Mouse (Mus musculus): ENCODE measurements at regions not wholly inside any gene's neighbourhood (a gene's known extent, or its start where the extent isn't known, plus 50 kb on each side); places are given as distances from the start of the nearest gene placed in this dataset.

DNA sequence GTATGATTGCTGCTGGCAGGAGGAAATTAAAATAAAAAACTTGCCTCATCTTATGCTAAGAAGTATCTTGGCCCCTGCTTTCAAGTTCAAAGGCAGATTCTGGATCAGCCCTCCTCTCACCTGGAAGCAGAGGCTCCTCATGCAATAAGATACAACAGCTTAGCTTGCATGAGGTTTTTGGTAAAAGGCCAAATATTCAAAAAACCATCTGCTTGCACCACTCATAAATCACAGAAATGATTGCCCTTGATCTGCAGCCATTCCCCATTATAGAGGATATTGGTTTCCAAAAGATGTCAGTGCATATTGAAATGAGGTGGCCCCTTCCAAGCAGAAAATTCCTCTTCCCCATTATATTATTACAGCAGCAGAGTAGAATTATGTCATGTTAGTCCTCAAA lies 340.4 kb downstream of the Phf14 start:
- no peaks in the 10 kb centered on the region for H3K27me3 ChIP-seq (ENCODE audit: insufficient read depth, low read length)
- H3K9me3 ChIP-seq (replicated peaks; ENCODE audit: low read length) = no peaks in the 10 kb centered on the region
- H3K36me3 ChIP-seq (ENCODE audit: insufficient read depth, low read length) = no peaks in the 10 kb centered on the region
- no peaks in the 10 kb centered on the region for H3K4me1 ChIP-seq (replicated peaks; ENCODE audit: insufficient read depth, low read length)
- H3K4me3 ChIP-seq (replicated peaks; ENCODE audit: low read depth, low read length) = no peak overlapping the region
- TF ChIP-seq CTCF (IDR thresholded peaks at IDR 0.05; ENCODE audit: low read depth) = no peak
- H3K9ac ChIP-seq (ENCODE audit: low read depth, low read length) = no peak overlapping the region
- no peak for ATAC-seq (replicated peaks; ENCODE audit: low FRiP score, low read depth)
- H3K27ac ChIP-seq = no peak overlapping the region
- DNase-seq (ENCODE audit: low spot score) = no peak
- no peak overlapping the region for H3K4me2 ChIP-seq (ENCODE audit: low read length)

DNA sequence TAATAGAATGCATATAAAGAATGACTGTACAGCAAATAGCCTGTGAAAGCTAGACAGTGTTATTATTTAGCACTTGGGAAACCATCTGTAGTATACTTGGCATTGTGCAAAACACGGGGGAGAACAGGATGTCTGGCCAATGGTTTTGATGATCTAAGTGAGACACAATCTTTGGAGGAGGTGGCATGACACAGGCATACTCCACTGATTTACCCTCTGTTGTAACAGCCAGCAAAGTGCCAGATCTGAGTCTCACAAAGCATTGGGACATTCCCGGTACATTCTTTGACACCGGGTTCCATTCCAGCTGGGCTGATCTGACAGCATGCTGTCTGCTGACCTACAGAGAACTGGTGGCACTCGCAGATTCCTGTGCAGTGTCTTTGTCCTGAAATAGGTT lies 341.0 kb downstream of the Phf14 start:
- no peaks in the 10 kb centered on the region for H3K27me3 ChIP-seq (ENCODE audit: insufficient read depth, low read length)
- DNase-seq (ENCODE audit: low spot score) = no peak
- no peaks in the 10 kb centered on the region for H3K4me1 ChIP-seq (replicated peaks; ENCODE audit: insufficient read depth, low read length)
- no peak for ATAC-seq (replicated peaks; ENCODE audit: low FRiP score, low read depth)
- no peaks in the 10 kb centered on the region for H3K36me3 ChIP-seq (ENCODE audit: insufficient read depth, low read length)
- TF ChIP-seq CTCF (IDR thresholded peaks at IDR 0.05; ENCODE audit: low read depth) = no peak
- H3K27ac ChIP-seq = no peak overlapping the region
- no peak overlapping the region for H3K4me3 ChIP-seq (replicated peaks; ENCODE audit: low read depth, low read length)
- H3K4me2 ChIP-seq (ENCODE audit: low read length) = no peak overlapping the region
- no peak overlapping the region for H3K9ac ChIP-seq (ENCODE audit: low read depth, low read length)
- H3K9me3 ChIP-seq (replicated peaks; ENCODE audit: low read length) = no peaks in the 10 kb centered on the region
- WGBS = 76% methylated on average over 4 of the region's 4 CpGs

DNA sequence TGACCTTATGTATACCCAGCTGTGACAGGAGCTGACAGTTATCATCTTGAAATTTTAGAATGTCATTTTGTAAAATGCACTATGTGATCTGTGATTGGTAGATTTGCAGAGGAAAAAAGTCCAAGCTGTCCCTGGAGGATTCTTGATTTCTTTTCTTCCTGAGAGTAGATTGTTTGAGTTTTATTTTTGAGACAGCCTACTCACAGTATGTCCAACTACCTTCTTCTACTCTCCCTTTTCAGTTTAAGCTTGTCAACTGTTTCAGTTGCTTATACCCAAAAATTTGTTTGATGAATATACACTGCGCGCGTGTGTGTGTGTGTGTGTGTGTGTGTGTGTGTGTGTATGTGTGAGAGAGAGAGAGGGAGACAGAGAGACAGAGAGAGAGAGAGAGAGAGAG lies 346.9 kb downstream of the Phf14 start:
- TF ChIP-seq CTCF (IDR thresholded peaks at IDR 0.05; ENCODE audit: low read depth) = no peak
- H3K4me3 ChIP-seq (replicated peaks; ENCODE audit: low read depth, low read length) = no peak overlapping the region
- H3K36me3 ChIP-seq (ENCODE audit: insufficient read depth, low read length) = no peaks in the 10 kb centered on the region
- no peaks in the 10 kb centered on the region for H3K27me3 ChIP-seq (ENCODE audit: insufficient read depth, low read length)
- no peak overlapping the region for H3K27ac ChIP-seq
- H3K9ac ChIP-seq (ENCODE audit: low read depth, low read length) = no peak overlapping the region
- no peaks in the 10 kb centered on the region for H3K4me1 ChIP-seq (replicated peaks; ENCODE audit: insufficient read depth, low read length)
- WGBS = 90% methylated on average over 3 of the region's 3 CpGs
- DNase-seq (ENCODE audit: low spot score) (no peak), ATAC-seq (replicated peaks; ENCODE audit: low FRiP score, low read depth) (no peak)
- no peaks in the 10 kb centered on the region for H3K9me3 ChIP-seq (replicated peaks; ENCODE audit: low read length)
- H3K4me2 ChIP-seq (ENCODE audit: low read length) = no peak overlapping the region

DNA sequence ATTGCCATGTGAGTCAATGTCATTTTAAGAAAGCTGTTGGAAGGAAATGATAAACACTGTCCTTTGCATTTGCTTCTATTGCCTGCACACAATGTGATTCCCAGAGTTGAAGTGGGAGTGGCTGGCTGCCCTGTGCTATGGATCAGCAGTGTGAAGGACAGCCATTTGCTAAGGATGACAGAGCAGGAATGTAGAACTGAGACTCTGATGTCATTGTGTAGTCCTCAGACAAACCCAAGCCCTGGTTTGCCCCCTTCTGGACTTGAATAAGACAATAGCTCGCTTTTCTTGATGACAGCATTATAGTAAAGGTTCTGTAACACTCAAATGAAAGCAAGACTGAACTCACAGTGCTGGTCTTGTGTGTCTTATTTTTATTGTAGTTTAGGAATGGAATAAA lies 347.8 kb downstream of the Phf14 start:
- peak; percentile 32; the same call in 1 of the 2 replicates for TF ChIP-seq CTCF (IDR thresholded peaks at IDR 0.05; ENCODE audit: low read depth)
- ATAC-seq (replicated peaks; ENCODE audit: low FRiP score, low read depth) (peak; percentile 82), DNase-seq (ENCODE audit: low spot score) (peak; percentile 72)
- no peaks in the 10 kb centered on the region for H3K4me1 ChIP-seq (replicated peaks; ENCODE audit: insufficient read depth, low read length)
- no peaks in the 10 kb centered on the region for H3K27me3 ChIP-seq (ENCODE audit: insufficient read depth, low read length)
- H3K4me2 ChIP-seq (ENCODE audit: low read length) = no peak overlapping the region
- H3K27ac ChIP-seq = no peak overlapping the region
- H3K9me3 ChIP-seq (replicated peaks; ENCODE audit: low read length) = no peaks in the 10 kb centered on the region
- H3K4me3 ChIP-seq (replicated peaks; ENCODE audit: low read depth, low read length) = no peak overlapping the region
- 49% methylated on average over 1 of the region's 1 CpGs for WGBS
- H3K9ac ChIP-seq (ENCODE audit: low read depth, low read length) = no peak overlapping the region
- no peaks in the 10 kb centered on the region for H3K36me3 ChIP-seq (ENCODE audit: insufficient read depth, low read length)

DNA sequence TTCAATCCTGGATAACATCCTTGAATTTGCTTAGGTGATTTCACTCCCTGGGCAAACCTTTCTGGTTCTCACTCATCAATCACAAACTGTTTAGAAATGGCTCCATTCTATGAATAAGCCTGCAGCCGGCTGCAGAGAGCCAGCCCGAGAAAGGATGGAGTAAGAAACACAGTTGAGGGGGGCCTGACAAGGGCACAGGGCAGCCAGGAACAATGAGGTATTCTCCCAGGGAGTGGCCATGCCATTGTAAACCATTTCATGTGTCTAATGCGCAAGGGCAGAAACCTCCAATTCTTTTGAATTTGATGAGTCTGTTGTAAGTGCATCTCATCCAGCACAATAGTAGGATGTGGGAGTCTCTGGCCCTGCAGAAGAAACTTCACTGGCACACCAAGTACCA lies 350.7 kb downstream of the Phf14 start:
- no peaks in the 10 kb centered on the region for H3K4me1 ChIP-seq (replicated peaks; ENCODE audit: insufficient read depth, low read length)
- H3K4me3 ChIP-seq (replicated peaks; ENCODE audit: low read depth, low read length) = no peak overlapping the region
- H3K27ac ChIP-seq = no peak overlapping the region
- no peak overlapping the region for H3K4me2 ChIP-seq (ENCODE audit: low read length)
- TF ChIP-seq CTCF (IDR thresholded peaks at IDR 0.05; ENCODE audit: low read depth) = no peak
- H3K9me3 ChIP-seq (replicated peaks; ENCODE audit: low read length) = no peaks in the 10 kb centered on the region
- ATAC-seq (replicated peaks; ENCODE audit: low FRiP score, low read depth) (no peak), DNase-seq (ENCODE audit: low spot score) (no peak)
- WGBS = 81% methylated on average over 3 of the region's 3 CpGs
- no peak overlapping the region for H3K9ac ChIP-seq (ENCODE audit: low read depth, low read length)
- no peaks in the 10 kb centered on the region for H3K27me3 ChIP-seq (ENCODE audit: insufficient read depth, low read length)
- H3K36me3 ChIP-seq (ENCODE audit: insufficient read depth, low read length) = no peaks in the 10 kb centered on the region

DNA sequence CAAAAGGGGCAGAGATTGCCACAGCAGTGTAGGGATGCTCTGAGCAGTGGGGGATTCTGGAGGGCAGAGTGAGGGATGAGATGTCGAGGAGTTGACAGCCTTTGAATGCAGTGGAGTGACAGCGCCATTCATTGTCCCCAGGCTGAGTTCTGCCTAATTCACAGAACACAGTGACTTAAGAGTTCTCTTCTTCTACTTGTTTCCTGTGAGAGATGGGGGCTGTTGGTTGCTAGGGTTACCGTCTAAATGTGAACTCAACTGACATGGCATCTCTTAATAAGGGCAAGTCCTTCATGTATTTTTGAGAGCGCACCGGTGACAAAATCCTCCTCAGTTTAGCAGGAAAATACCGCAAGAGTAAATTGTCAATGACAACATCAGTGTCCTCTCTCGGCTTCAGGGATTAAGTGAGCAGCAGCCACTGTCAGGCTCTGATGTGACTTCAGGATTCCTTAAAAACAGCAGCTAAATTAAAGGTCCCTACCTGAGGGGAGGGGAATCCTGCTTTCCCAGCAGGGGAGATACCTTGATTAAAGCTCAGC lies 351.4 kb downstream of the Phf14 start:
- no peak overlapping the region for H3K4me3 ChIP-seq (replicated peaks; ENCODE audit: low read depth, low read length)
- DNase-seq (ENCODE audit: low spot score) (no peak), ATAC-seq (replicated peaks; ENCODE audit: low FRiP score, low read depth) (no peak)
- no peak overlapping the region for H3K9ac ChIP-seq (ENCODE audit: low read depth, low read length)
- H3K27ac ChIP-seq = no peak overlapping the region
- no peaks in the 10 kb centered on the region for H3K4me1 ChIP-seq (replicated peaks; ENCODE audit: insufficient read depth, low read length)
- no peaks in the 10 kb centered on the region for H3K9me3 ChIP-seq (replicated peaks; ENCODE audit: low read length)
- no peak for TF ChIP-seq CTCF (IDR thresholded peaks at IDR 0.05; ENCODE audit: low read depth)
- H3K4me2 ChIP-seq (ENCODE audit: low read length) = no peak overlapping the region
- no peaks in the 10 kb centered on the region for H3K27me3 ChIP-seq (ENCODE audit: insufficient read depth, low read length)
- no peaks in the 10 kb centered on the region for H3K36me3 ChIP-seq (ENCODE audit: insufficient read depth, low read length)
- 81% methylated on average over 7 of the region's 7 CpGs for WGBS

DNA sequence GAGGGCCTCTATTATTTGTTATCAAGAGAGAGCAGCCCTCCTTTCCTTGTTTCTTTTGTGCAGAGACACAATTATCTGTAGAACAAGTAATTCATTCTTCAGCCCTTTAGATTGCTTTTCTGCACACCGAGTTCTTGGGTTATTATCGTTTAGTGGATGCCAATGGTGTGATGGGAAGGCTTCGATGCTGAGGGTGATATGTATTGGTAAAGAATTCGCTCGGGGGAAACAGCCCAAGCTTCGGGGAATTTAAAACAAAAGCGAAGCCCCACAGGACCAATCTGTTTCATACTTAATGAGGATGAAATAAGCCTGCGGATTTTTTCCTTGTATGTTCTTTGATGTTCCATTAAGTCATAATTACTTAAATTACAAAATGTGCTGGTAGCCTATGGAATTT lies 352.0 kb downstream of the Phf14 start:
- WGBS = 84% methylated on average over 8 of the region's 8 CpGs
- DNase-seq (ENCODE audit: low spot score) (no peak), ATAC-seq (replicated peaks; ENCODE audit: low FRiP score, low read depth) (no peak)
- H3K4me2 ChIP-seq (ENCODE audit: low read length) = no peak overlapping the region
- H3K27ac ChIP-seq = no peak overlapping the region
- H3K36me3 ChIP-seq (ENCODE audit: insufficient read depth, low read length) = no peaks in the 10 kb centered on the region
- H3K4me1 ChIP-seq (replicated peaks; ENCODE audit: insufficient read depth, low read length) = no peaks in the 10 kb centered on the region
- H3K9ac ChIP-seq (ENCODE audit: low read depth, low read length) = no peak overlapping the region
- no peak for TF ChIP-seq CTCF (IDR thresholded peaks at IDR 0.05; ENCODE audit: low read depth)
- H3K27me3 ChIP-seq (ENCODE audit: insufficient read depth, low read length) = no peaks in the 10 kb centered on the region
- H3K4me3 ChIP-seq (replicated peaks; ENCODE audit: low read depth, low read length) = no peak overlapping the region
- H3K9me3 ChIP-seq (replicated peaks; ENCODE audit: low read length) = no peaks in the 10 kb centered on the region
